Mouse (Mus musculus): ENCODE results near the gene Cacna1h. TPM values are rescaled to one million over a fixed set of nuclear protein-coding genes. Genes with fewer than 3 reads are reported as not detected.

The Cacna1h gene
- polyA plus RNA-seq, 1 experiment from 2014 or later, result 11.3 TPM

DNA sequence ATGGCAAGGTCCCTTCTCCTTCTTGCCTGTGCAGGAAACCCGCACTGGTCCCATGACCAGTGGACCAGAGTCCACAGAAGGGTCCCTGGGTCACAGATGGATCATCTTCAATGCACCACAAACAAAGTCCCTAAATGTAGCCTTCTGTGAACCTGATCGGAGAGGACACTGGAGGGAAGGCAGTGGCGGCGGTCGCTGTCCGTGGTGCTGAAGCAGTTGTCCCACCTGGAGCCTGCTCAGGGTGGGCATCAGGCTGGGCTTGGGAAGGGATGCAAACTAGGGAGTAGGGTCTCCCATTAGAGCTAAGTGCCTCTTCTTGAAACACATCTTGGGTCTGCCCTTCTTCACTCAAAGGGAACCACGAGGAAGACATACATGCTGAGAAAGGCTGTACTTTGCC is 33.1 kb downstream of the Cacna1h start:
- Histone ChIP-seq H3K27me3 (ENCODE audit: control insufficient read depth, insufficient read depth, low read length) (no peaks in the 10 kb centered on the region), H3K36me3 (ENCODE audit: control insufficient read depth, insufficient read depth, low read length) (0 out of 2 replicates have a peak, but pooled peaks cover 5% of the 10 kb centered on the region), H3K9me3 (ENCODE audit: control insufficient read depth, low read length) (no peaks in the 10 kb centered on the region), H3K4me1 (ENCODE audit: control insufficient read depth, insufficient read depth, low read length) (peaks cover 39% of the 10 kb centered on the region), H3K4me2 (ENCODE audit: low read length) (no peak overlapping the region), H3K27ac (replicated peaks; ENCODE audit: low read depth, low read length) (no peak overlapping the region), H3K4me3 (replicated peaks; ENCODE audit: low read depth, low read length) (no peak overlapping the region), H3K9ac (replicated peaks; ENCODE audit: low read length) (no peak overlapping the region)
- 13% methylated on average over 7 of the region's 7 CpGs for WGBS
- peak; percentile 43 for DNase-seq
- no peak for ATAC-seq (ENCODE audit: low FRiP score, low TSS enrichment)

DNA sequence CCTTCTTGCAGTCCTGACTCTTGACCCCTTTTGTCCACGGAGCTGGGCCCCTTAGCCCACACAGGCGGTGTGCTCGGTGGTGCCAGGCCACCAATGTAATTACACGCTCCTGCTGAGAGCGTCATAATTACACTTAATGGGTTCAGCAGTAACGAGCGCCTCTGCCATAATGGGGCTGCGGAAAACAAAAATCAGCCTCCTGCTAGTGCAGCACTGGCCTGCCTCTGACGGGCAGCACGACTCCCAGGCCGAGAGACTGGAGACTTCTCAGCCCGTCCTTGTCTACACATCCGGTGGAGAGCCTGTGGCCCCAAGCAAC is 35.1 kb downstream of the Cacna1h start:
- Histone ChIP-seq H3K27me3 (ENCODE audit: control insufficient read depth, insufficient read depth, low read length) (no peaks in the 10 kb centered on the region), H3K9me3 (ENCODE audit: control insufficient read depth, low read length) (no peaks in the 10 kb centered on the region), H3K4me1 (ENCODE audit: control insufficient read depth, insufficient read depth, low read length) (peaks cover 19% of the 10 kb centered on the region), H3K9ac (replicated peaks; ENCODE audit: low read length) (no peak overlapping the region), H3K4me2 (ENCODE audit: low read length) (no peak overlapping the region), H3K27ac (replicated peaks; ENCODE audit: low read depth, low read length) (no peak overlapping the region), H3K36me3 (ENCODE audit: control insufficient read depth, insufficient read depth, low read length) (0 out of 2 replicates have a peak, but pooled peaks cover 9% of the 10 kb centered on the region), H3K4me3 (replicated peaks; ENCODE audit: low read depth, low read length) (no peak overlapping the region)
- peak; percentile 29; the same call in 1 of the 2 replicates for ATAC-seq (ENCODE audit: low FRiP score, low TSS enrichment)
- 53% methylated on average over 13 of the region's 13 CpGs for WGBS
- peak; percentile 30 for DNase-seq

DNA sequence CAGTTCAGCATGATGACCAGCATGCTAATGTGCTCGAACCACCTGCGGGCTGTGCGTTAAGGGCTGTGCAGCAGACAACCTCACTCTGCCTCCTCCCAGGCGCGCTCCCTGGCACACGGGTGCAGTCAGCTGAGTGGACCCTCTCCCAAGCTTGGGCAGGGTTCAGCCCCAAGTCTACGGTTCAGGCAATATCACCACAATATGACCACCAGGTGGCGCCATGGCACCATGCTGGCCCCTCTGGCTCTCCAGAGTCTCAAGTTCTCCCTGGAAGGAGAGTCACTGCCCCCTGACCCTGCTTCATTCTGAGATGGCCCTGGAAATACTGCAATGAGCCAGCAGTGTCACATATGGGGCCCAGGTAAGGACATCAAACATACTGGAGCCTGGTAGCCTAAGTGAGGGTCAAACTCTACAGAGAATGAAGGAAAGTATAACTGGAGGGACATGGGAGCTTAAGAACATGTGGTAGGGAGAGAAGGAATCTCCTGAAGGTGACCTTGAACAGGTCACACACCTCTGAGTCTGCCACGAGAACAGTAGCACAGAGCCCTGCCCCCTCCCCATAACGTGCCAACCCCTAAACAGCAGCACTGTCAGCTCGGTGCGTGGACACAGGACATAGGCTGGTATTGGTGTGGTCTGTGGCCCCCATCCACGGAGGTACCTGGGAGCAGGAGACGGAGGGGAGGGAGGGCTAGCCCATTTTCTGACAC is 35.6 kb downstream of the Cacna1h start:
- Histone ChIP-seq H3K4me3 (replicated peaks; ENCODE audit: low read depth, low read length) (no peak overlapping the region), H3K9me3 (ENCODE audit: control insufficient read depth, low read length) (no peaks in the 10 kb centered on the region), H3K27me3 (ENCODE audit: control insufficient read depth, insufficient read depth, low read length) (no peaks in the 10 kb centered on the region), H3K4me1 (ENCODE audit: control insufficient read depth, insufficient read depth, low read length) (peaks cover 19% of the 10 kb centered on the region), H3K36me3 (ENCODE audit: control insufficient read depth, insufficient read depth, low read length) (0 out of 2 replicates have a peak, but pooled peaks cover 12% of the 10 kb centered on the region), H3K27ac (replicated peaks; ENCODE audit: low read depth, low read length) (no peak overlapping the region), H3K4me2 (ENCODE audit: low read length) (no peak overlapping the region), H3K9ac (replicated peaks; ENCODE audit: low read length) (no peak overlapping the region)
- WGBS, result 31% methylated on average over 14 of the region's 14 CpGs
- DNase-seq (peak; percentile 92), ATAC-seq (ENCODE audit: low FRiP score, low TSS enrichment) (peak; percentile 43)

DNA sequence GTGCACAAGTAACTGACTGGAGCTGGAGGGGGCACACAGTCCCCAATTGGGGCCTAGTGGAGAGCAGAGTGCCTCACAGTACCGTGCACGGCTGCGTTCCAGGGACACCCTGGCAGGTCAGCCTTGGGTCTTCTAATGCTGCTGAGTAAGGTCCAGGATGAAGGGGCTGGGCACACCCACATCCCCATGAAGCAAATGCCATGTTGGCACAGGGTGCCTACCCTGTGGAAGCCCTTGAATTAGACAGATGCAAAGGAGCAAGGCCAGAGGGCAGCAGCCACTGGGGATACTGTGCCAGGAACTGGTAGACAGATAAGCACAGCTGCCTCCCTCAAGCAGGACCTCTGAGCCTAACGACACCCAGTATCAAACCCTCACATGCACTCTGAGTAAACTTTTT is 39.1 kb downstream of the Cacna1h start:
- Histone ChIP-seq H3K9me3 (ENCODE audit: control insufficient read depth, low read length) (no peaks in the 10 kb centered on the region), H3K4me1 (ENCODE audit: control insufficient read depth, insufficient read depth, low read length) (no peaks in the 10 kb centered on the region), H3K27me3 (ENCODE audit: control insufficient read depth, insufficient read depth, low read length) (no peaks in the 10 kb centered on the region), H3K4me2 (ENCODE audit: low read length) (no peak overlapping the region), H3K4me3 (replicated peaks; ENCODE audit: low read depth, low read length) (no peak overlapping the region), H3K36me3 (ENCODE audit: control insufficient read depth, insufficient read depth, low read length) (peaks cover 30% of the 10 kb centered on the region), H3K9ac (replicated peaks; ENCODE audit: low read length) (no peak overlapping the region), H3K27ac (replicated peaks; ENCODE audit: low read depth, low read length) (no peak overlapping the region)
- no peak for DNase-seq
- 89% methylated on average over 4 of the region's 4 CpGs for WGBS
- no peak for ATAC-seq (ENCODE audit: low FRiP score, low TSS enrichment)

DNA sequence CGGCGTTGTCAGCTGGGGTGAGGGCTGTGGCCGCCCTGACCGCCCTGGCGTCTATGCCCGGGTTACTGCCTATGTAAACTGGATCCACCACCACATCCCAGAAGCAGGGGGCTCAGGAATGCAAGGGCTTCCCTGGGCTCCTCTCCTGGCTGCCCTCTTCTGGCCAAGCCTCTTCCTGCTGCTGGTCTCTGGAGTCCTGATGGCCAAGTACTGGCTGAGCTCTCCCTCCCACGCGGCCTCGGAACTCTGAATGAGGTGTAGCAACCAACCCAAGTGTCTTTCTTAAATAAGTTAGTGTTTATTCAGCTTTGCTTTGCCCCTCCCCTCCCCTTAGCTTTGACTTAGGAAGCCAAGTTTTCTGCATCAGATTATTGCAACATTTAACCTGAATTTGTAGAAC is 59.6 kb downstream of the Cacna1h start:
- 44% methylated on average over 9 of the region's 9 CpGs for WGBS

DNA sequence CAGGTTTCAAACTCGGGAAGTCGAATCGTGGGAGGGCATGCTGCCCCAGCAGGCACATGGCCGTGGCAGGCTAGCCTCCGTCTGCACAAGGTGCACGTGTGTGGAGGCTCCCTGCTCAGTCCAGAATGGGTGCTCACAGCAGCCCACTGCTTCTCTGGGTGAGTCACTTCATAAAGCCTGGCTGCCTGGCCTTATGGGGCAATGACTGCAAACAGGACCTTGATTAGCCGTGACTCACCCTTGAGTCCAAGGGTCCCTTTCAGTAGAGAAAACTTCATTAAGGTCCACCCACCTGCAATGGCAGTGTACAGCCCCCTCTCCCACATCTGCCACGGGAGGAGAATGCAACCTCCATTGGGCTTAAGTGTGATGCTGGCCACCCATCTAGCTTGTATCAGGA is 61.1 kb downstream of the Cacna1h start:
- DNase-seq (no peak), ATAC-seq (ENCODE audit: low FRiP score, low TSS enrichment) (no peak)
- Histone ChIP-seq H3K4me3 (replicated peaks; ENCODE audit: low read depth, low read length) (no peak overlapping the region), H3K4me2 (ENCODE audit: low read length) (no peak overlapping the region), H3K36me3 (ENCODE audit: control insufficient read depth, insufficient read depth, low read length) (peaks cover 26% of the 10 kb centered on the region), H3K27me3 (ENCODE audit: control insufficient read depth, insufficient read depth, low read length) (no peaks in the 10 kb centered on the region), H3K4me1 (ENCODE audit: control insufficient read depth, insufficient read depth, low read length) (no peaks in the 10 kb centered on the region), H3K27ac (replicated peaks; ENCODE audit: low read depth, low read length) (no peak overlapping the region), H3K9me3 (ENCODE audit: control insufficient read depth, low read length) (no peaks in the 10 kb centered on the region), H3K9ac (replicated peaks; ENCODE audit: low read length) (no peak overlapping the region)
- 83% methylated on average over 8 of the region's 8 CpGs for WGBS

More for the DNA sequence above, 59.6 kb downstream of the Cacna1h start:
- H3K9me3 ChIP-seq (ENCODE audit: control insufficient read depth, low read length), result no peaks in the 10 kb centered on the region
- H3K36me3 ChIP-seq (ENCODE audit: control insufficient read depth, insufficient read depth, low read length), result peaks cover 34% of the 10 kb centered on the region
- H3K27me3 ChIP-seq (ENCODE audit: control insufficient read depth, insufficient read depth, low read length), result no peaks in the 10 kb centered on the region
- DNase-seq (peak; percentile 42), ATAC-seq (ENCODE audit: low FRiP score, low TSS enrichment) (no peak)
- H3K9ac ChIP-seq (replicated peaks; ENCODE audit: low read length), result no peak overlapping the region
- no peak overlapping the region for H3K4me2 ChIP-seq (ENCODE audit: low read length)
- H3K4me3 ChIP-seq (replicated peaks; ENCODE audit: low read depth, low read length), result no peak overlapping the region
- no peaks in the 10 kb centered on the region for H3K4me1 ChIP-seq (ENCODE audit: control insufficient read depth, insufficient read depth, low read length)
- no peak overlapping the region for H3K27ac ChIP-seq (replicated peaks; ENCODE audit: low read depth, low read length)

DNA sequence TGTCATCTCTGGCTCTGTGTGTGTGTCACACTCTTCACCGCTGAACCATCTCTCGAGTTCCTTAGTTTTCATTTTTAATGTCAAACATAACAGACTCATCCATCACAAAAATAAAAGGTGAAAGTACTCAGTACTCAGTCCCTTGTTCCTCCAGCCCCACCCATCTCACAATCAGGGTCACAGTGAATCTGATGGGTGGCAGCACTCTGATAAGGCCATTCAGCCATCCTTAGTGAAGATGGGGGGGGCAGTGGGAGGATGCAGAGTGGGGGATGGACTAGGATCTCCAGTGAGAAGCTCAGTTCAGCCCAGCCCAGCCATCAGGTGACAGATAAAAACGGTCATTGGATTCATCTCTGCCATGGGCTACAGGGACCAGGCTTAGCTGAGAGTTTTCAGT is 64.6 kb downstream of the Cacna1h start, which contains the start of gene Tpsg1:
TSS of gene Tpsg1 (plus strand) at position 301 of the 400 bp plus-strand sequence.
- Histone ChIP-seq H3K4me3 (replicated peaks; ENCODE audit: low read depth, low read length) (no peak within 1 kb of the TSS), H3K9ac (replicated peaks; ENCODE audit: low read length) (no peak within 1 kb of the TSS), H3K36me3 (ENCODE audit: control insufficient read depth, insufficient read depth, low read length) (no peaks in the 10 kb centered on the region), H3K9me3 (ENCODE audit: control insufficient read depth, low read length) (no peaks in the 10 kb centered on the region), H3K27me3 (ENCODE audit: control insufficient read depth, insufficient read depth, low read length) (no peaks in the 10 kb centered on the region), H3K4me1 (ENCODE audit: control insufficient read depth, insufficient read depth, low read length) (no peaks in the 10 kb centered on the region), H3K27ac (replicated peaks; ENCODE audit: low read depth, low read length) (no peak within 1 kb of the TSS), H3K4me2 (ENCODE audit: low read length) (no peak within 1 kb of the TSS)
- 87% methylated on average over 3 of the region's 3 CpGs for WGBS
- ATAC-seq (ENCODE audit: low FRiP score, low TSS enrichment) (no peak), DNase-seq (no peak)

DNA sequence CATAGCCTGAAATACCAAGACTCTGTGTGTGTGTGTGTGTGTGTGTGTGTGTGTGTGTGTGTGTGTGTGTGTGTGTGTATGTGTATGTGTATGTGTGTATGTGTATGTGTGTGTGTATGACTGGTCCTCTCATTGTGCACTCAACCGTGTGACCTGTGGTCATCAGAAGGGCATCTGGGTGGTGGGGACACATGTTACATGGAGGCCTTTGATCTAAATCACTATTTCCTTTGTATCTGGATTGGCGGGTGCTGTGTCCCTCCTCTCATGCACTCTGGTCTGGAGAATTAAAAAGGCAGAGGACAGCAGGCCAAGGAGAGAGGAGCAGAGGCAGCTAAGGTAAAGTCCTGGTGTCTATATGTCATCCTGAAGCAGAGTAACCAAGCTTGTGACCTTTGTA is 67.6 kb downstream of the Cacna1h start, which contains the start of gene Tpsb2:
TSS of gene Tpsb2 (plus strand) at position 301 of the 400 bp plus-strand sequence.
- H3K4me3 ChIP-seq (replicated peaks; ENCODE audit: low read depth, low read length), result no peak within 1 kb of the TSS
- no peak within 1 kb of the TSS for H3K4me2 ChIP-seq (ENCODE audit: low read length)
- 73% methylated on average over 2 of the region's 2 CpGs for WGBS
- no peaks in the 10 kb centered on the region for H3K9me3 ChIP-seq (ENCODE audit: control insufficient read depth, low read length)
- DNase-seq (no peak), ATAC-seq (ENCODE audit: low FRiP score, low TSS enrichment) (no peak)
- H3K9ac ChIP-seq (replicated peaks; ENCODE audit: low read length), result no peak within 1 kb of the TSS
- H3K36me3 ChIP-seq (ENCODE audit: control insufficient read depth, insufficient read depth, low read length), result no peaks in the 10 kb centered on the region
- no peaks in the 10 kb centered on the region for H3K4me1 ChIP-seq (ENCODE audit: control insufficient read depth, insufficient read depth, low read length)
- no peaks in the 10 kb centered on the region for H3K27me3 ChIP-seq (ENCODE audit: control insufficient read depth, insufficient read depth, low read length)
- H3K27ac ChIP-seq (replicated peaks; ENCODE audit: low read depth, low read length), result no peak within 1 kb of the TSS

DNA sequence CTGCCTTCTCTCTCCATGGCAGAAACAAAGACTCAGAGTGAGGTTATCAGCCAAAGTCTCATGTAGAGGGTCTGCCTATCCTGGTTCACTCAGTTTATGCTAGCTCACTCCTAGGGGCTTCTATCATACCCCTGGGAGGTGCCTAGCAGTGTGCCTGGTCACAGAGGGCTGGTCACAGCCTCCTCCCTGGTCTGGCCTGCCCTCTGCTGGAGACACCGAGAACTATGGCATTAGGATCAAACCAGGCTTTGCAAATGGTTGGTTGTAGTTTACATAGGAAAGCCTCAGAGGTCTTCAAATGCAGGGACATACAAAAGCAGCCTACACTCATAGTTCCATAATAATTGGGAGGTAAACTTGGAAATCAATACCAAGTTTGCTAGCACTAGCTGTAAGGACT is 69.9 kb downstream of the Cacna1h start:
- WGBS, result 6% methylated on average over 1 of the region's 1 CpGs
- Histone ChIP-seq H3K27me3 (ENCODE audit: control insufficient read depth, insufficient read depth, low read length) (no peaks in the 10 kb centered on the region), H3K4me3 (replicated peaks; ENCODE audit: low read depth, low read length) (no peak overlapping the region), H3K4me2 (ENCODE audit: low read length) (no peak overlapping the region), H3K9ac (replicated peaks; ENCODE audit: low read length) (no peak overlapping the region), H3K27ac (replicated peaks; ENCODE audit: low read depth, low read length) (no peak overlapping the region), H3K9me3 (ENCODE audit: control insufficient read depth, low read length) (no peaks in the 10 kb centered on the region), H3K4me1 (ENCODE audit: control insufficient read depth, insufficient read depth, low read length) (no peaks in the 10 kb centered on the region), H3K36me3 (ENCODE audit: control insufficient read depth, insufficient read depth, low read length) (no peaks in the 10 kb centered on the region)
- ATAC-seq (ENCODE audit: low FRiP score, low TSS enrichment) (no peak), DNase-seq (peak; percentile 41)
